Mouse (Mus musculus) ovary, postnatal 14 days (tissue): Measurements from ENCODE around the gene Atxn1.

Experiments
- DNase-seq: peaks from one replicate; pipeline ENCODE4 v3.0.0; 2022; ENCODE audit warnings: low spot score

Atxn1 gene

DNA sequence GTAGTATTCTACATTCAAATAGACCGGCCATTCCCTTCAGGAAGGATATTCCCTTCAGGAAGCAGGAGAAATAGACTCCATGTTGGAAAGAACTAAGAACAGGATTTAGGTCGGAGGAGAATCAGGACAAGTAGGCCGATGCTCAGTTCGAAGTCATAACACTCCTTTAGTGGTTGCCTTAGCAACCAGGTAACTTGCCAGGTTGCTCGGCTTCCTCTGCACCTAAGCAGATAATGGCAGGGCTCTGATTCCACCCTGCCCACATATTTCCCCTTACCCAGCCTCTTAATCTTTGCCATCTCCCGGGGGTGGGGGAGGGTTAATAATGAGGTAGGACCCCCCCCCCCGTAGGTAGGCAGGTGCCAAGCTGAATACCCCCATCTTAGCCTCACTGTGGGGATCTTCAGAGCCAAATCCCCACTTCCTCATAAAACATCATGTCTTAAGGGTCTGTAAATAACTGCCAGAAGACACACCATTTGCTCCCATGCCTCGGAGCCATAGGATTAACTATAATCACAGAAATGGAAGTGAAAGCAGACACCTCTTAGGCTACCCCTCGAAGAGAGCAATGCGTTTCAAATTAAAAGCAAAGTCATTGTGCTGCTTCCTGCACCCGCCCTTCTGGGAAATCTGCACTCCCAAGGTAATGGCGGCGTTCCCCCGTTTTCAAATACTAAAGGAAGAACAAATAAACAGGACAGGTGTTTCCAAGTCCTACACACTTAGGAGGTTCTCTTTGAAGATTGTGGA lies 240.1 kb downstream of the Atxn1 start:
- no peak for DNase-seq

DNA sequence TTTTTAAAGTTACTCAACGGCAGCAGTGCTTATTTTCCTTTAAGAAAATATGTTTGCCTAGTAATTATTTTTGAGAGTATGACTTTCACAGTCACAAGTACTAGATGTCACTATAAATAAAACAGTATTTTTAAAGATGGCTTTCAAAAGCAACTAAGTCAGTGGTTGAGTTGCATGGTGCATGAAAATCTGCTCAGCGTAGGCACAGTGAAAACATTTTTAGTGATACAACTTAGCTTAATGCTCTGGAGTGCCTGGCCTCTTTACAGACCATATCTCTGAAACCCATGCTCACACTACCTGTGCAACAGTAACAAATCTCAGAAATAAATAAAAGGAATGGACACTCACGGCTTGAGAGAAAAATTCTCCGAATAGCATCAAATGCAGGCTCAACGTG lies 241.9 kb downstream of the Atxn1 start:
- DNase-seq: no peak

DNA sequence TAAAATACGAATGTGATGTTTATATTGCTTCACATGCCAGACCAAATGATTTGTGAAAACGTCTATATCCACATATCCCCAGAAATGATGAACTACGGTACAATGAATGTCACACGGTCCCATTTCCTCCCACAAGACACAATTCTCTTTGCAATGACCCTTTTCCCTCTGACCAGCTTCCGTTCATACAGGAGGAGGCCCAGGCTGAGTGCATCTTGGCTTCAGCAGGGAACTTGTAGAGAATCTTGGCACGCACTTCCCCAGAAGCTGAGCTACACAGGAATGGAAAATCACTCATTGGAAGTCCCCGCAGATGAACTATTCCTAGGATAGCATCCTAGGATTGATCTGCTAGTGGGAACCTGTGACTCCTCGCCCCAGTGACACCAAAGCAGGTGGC lies 243.2 kb downstream of the Atxn1 start:
- DNase-seq: no peak

DNA sequence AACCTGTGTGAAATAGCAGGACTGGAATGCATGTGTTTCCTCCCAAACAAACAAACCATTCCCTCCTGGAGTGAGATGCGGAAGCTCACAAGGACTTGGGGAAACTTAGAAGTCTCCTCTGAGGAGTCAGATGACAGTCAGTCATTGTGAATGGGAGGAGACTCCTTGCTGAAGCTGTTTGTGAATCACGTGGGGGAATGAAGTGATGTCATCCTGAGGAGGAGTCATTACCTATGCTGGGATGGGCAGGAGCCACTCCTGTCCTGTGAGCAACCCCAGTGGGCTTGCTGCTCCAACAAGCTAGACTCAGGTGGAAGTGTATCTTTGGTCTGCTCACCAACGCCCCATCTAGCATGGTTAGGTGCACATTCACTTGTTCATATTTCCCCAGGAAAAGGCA lies 246.0 kb downstream of the Atxn1 start:
- DNase-seq: no peak

DNA sequence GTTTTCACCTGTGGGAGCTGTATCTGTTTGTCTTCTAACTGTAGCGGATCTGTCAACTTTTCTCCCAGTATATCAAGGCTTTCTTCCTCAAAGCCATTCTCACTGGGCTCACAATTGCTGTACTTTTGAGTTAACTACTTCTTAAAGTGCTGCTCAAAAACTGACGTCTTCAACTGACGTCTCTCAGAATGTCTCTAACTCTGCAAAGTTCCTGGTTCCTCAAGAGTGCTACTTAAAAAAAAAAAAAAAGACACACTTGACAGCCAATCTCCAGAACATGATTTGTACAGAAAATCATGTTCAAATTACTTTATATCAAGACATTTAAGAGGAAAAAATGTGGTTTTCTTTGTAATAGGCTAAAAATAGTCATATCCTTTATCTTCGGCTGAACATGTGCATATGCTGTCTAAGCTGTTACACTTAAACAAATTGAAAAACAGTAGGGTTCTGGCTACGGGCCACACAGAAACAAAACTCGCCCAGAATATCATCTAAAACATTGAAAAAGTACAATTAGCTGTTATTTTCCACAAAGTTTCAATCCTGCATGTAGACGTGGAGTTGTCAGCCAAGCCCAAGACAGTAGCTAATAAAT lies 249.1 kb downstream of the Atxn1 start:
- no peak for DNase-seq

DNA sequence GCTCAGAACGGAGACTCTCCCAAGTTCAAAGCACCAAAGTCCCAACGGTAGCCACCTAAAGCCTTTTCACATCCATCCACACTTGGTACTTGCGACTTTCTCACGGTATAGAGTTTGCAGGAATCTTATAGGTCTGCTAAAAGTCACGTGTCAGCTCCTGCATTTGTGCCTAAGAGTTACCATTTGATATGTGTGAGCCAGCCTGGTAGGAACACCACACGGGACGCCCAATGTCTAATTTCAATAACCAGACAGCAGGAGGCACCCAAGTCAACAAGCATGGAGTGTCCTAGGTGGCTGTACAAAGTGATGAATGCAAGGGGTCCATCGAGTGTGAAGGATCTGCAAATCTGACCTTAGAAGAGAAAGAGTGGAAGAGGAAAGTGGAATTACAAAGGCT lies 254.8 kb downstream of the Atxn1 start:
- DNase-seq: no peak

DNA sequence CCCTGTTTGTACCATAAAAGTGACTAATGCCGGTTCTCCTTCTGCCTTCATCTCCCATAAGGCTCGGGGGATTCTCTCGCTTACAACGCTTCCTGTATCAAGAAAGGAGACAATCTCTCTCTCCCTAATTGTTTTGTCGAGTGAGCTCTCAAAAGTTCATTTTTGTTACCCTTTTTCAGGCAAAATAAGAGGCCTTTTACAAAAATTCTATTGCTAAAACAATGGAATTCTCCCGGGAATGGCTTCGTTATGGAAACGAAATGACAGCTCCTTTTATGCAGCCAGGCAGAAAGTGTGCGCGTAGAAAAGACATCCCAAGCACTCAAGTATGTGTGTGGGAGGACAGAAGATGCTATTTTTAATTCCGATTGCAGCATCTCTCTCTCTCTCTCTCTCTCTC lies 255.4 kb downstream of the Atxn1 start:
- DNase-seq: no peak

DNA sequence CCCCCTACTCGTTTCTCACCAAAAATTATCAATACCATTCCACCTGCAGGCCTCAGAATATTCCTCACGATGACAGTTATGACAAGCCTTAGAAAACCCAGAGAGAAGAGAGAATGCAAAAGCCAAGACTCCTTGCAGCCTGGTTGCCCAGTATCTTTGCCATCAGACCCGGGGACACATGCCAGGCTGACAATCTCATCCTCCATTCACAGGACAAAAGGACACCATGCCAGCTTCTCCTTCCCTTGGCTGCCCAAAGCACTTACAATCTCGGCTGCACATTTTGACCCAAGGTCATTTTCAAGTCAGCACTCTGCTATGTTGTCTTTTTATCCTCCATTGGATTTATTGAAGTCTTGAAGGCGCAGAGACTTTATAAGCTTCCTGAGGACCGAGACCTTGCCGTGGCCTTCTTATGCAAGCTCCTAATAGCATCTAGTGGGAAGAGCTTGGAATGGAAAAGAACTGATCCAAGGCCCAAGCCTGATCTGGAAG lies 263.5 kb downstream of the Atxn1 start:
- DNase-seq: no peak

DNA sequence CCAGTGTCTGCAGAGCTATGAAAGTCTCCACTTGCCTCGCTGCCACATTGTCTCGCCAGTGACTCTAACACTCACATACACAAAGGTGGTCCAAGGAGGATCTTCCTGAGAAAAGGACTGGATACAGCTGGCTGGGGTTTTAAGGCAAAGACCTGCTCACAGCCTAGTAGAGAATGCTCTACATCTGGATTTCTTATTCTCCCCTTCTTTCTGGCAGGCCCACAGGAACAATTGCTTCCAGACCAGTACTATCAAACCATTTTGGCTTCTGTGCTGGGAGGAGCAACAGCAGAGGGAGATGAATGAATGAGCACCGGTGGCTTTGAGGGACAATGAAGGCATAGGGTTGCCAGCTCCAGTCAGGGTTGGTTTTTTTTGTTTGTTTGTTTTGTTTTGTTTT lies 265.8 kb downstream of the Atxn1 start:
- no peak for DNase-seq

DNA sequence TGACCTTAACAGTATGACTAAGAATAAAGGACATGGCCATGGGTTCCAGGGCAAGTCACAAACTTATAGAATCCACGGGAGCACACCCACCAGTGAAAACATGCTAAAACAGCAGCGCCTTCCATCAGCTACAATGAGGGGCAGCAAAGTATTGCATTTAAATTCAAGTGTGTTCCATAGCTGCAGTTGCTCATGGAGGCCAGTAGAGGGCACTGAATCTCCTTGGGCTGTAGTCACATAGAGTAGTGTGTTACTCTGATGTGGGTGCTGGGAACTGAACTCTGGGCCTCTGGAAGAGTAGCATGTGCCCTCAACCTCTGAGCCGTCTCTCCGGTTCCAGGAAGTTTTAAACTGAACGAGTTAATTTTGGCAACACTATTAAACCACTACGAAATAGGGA lies 268.8 kb downstream of the Atxn1 start:
- no peak for DNase-seq

DNA sequence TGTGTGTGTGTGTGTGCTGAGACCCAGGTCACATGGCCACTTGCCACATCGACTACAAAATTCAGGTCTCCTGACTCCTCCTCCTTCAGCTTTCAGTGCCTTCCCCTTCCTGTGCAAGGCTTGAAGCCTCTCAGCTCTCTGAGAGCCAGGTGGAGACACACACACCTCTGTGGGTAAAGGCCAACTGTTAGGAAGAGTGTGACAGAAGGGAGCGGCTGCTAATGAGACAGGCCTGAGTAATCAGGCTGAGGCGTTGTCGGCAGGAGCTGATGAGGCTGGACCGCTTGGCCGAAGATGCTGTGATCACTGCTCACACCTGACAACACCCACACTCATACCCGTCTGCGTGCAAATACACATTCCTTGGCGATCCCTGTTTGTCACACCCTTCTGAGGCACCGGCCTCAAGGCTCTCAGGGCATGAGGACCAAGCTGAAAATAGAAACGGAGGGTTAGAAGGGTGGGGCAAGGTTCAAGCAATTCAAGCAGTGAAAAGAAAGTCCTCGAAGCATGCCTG lies 269.8 kb downstream of the Atxn1 start:
- no peak for DNase-seq

DNA sequence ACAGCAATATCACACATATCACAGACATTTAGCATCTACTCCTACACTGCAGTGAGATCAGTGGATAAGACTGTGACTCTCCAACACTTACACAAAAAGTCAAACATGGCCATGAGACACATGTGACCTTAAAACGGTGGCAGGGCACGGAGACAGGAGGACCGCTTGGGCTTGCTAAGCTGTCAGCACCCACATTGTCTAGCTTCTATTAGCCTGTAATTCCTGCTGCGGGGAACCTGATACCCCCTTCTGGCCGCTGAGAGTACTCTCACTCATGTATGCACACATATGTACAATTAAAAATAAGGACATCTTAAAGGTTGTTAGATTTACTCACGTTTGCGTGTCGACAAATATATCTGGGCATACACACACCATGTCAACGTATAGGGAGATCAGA lies 270.9 kb downstream of the Atxn1 start:
- DNase-seq: no peak

DNA sequence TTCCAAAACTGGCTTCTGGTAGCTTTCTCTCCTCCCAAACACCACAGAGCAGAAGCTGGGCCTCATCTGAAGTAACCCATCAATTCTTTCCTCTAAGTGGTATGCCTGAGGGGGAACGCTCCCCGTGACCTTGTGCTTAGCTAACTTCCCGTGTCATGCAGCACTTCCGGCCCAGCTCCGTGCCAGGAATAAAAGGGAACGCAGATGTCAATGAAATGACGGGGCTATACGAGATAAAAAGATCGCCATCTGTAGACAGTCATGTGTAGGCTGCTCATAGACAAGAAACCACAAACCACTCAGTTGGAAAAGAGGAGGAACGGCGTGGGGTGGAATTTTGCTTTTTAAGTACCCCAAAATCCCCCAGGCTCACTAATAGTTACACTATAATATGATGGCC lies 271.3 kb downstream of the Atxn1 start:
- no peak for DNase-seq

DNA sequence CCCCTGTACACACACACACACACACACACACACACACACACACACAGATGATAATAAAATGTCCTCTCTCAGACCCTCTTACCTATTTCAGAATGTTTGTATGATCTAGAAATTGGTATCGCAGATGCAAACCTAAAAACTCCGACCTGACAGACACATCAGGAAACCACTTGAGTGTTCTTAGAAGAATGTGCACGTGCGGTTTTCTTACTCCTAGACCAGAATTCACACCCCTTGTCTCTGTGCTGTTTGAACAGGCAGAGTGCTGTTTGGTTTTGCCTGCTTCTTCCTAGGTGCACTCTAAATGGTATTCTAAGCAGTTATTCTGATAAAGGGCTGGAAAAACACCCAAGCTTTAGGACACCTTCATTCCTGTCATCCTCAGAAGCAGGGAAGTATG lies 271.7 kb downstream of the Atxn1 start:
- DNase-seq: no peak

DNA sequence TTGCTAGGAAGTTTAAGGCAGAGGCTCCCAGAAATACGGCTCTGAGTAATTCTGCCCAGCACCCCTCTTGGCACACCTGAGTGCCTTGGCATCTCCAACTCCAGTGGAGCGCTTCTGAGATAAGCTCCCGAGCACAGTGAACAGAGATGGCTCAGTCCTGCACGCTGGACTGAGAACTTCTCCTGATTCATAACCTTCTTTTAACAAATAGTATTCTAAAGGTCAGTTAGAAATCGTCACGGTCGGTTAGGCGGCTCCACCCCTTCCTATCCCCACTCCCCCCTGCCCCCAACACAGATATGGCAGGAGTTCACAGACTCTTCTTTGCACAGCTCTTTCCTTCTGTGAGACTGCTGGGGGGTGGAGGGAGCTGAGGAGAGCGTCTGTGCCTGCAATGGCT lies 272.4 kb downstream of the Atxn1 start:
- DNase-seq: no peak

DNA sequence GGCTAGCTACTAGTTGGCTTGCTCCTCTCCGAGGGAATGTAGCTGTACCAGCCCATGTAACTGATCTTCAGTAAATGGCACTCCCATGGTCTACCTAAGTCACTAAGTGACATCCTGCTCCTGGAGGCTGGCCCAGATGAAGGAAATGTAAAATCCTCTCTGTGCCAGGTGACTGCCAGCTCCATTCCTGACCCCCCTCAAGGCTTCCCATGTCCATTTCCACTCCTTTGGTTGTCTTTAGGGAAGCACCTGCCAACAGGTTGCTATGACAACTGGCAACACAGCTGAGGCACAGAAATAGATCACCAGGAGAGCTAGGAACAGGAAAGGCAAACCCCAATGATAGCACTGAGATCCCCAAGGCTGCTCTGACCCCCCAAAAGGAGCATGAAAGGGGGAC lies 274.4 kb downstream of the Atxn1 start:
- no peak for DNase-seq

DNA sequence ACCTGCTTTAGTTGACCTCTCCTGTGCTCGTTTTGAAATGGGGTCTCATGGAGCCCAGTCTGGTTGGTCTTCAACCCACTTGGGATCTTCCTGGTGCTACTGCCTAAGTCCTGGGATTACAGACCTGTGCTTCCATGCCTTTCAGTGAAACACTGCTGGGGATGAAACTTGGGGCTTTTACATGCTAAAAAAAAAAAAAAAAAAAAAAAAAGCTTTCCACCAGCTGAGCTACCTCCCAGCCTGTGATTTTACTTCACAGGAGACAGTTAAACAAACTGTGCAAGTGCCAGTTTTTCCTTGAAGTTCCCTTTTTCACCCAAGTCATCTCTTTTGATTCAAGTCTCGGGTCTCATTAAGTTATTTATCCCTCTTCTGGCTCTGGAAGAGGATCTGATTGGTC lies 275.9 kb downstream of the Atxn1 start:
- no peak for DNase-seq

DNA sequence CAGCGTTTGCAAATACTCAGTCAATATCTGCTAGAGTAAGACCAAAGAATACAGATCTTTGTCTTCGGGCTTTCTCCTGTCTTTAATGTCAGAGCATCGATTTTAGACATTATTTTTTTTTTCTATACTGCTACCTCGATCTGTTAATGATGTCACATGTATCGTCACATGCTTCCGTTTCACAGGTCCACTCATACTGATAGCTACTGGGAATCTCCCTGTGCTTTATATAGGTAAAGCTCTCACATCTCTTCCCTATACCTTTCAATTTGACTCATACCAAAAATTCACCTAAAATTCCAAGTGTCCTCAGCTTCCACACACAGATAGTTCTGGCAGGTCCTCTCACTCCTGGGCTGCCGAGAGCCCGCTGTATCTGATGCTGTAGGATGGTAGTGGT lies 277.2 kb downstream of the Atxn1 start:
- DNase-seq: no peak

DNA sequence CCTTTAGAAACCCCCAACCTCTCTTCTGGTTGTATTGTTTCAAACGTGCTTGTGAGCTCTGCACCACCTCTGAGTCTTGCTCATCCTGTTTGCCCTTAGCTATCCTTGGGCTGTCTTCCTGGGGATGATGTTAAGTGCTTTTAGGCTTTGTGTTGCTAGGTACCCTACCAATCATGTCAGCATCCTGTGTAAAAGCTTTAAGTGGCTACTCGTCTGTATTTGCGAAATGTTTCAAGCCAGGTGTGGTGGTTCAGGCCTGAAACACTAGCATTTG lies 278.6 kb downstream of the Atxn1 start:
- DNase-seq: no peak

DNA sequence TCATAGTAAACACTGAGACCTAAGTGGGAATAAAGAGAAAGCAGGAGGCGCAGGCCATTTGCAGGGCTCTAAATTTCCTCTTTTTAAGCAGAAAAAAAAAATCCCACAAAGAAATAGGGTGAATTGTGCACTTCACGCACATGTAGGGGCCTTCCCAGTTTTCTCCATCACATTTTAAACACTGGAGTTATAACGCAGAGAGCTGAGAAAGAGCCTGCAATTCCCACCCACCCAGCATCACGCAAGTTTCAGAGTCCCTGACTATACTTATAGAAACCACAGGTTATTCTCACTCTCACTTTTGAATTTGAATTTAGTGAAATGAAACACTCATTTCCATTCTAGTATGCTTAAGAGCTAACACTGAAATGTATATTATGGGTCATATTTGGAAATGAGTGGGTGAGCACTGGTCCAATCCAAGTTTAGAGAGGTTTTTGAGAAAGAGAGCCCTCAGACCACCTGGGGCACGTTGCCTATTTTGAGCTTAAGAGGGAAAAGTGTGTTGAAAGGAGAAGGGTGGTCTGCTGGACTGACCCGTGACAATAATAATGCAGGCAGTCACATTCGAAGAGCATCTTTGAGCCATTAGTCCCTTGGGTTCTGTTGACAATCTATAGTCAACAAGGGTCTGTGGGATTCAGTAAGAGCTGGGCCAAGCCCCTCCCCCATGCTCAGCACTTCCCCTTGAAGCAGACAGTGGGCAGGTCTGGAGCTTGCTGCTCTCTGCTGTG lies 279.1 kb downstream of the Atxn1 start:
- DNase-seq: no peak

DNA sequence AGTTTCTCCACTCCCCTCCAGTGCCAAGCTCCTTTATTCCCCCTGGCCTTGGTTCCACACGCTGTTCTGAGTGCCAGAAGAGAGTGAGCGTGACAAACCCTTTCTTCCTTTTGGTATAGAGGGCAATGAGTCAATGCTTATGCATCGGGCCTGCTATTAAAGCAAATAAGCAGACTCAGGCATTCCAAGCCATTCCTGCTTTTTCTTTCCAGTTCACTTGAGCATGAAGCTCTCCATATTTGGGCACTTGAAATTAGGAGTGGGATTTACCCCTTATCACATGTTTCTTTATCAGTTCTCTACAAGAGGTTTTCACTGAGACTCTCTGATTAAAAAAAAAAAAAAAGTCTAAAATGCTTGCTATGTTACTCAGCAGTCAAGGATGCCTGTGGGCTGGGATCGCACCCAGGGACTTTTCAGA lies 279.9 kb downstream of the Atxn1 start:
- no peak for DNase-seq

DNA sequence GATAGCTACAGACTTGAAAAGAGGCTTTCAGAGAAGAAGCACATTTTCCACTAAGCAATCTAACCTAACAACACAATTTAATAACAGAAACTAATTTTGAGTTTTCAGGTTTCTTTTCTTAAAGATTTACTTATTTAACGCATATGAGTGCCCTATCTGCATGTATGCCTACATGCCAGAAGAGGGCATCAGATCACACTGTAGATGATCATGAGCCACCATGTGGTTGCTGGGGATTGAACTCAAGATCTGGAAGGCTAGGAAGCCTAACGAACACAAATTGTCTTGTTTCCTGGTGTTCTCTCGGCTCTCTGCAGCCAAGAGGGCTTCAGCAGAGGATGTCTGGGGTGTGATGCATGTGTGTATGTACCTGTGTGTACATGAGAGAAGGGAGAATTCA lies 280.8 kb downstream of the Atxn1 start:
- DNase-seq: no peak

DNA sequence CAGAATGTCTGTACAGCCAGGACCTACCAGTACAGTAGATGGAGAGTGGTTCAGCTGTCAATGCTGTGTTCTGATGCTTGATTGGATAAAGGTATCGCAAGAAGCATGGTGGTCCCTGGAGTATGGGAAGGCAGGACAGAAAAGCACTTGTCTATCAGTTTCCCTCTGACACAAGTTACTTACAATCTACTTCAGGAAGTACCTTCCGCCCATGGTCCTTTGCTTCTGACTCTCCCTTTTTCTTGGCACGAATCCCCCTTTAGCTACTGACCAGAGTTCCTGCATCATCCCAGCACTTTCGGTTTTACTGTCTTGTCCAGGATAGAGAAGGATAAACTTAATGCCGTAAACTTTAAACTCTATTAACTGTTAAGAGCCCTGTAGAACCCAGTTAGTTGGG lies 283.6 kb downstream of the Atxn1 start:
- DNase-seq: no peak
